Mouse (Mus musculus): ENCODE measurements at regions not wholly inside any gene's neighbourhood (a gene's known extent, or its start where the extent isn't known, plus 50 kb on each side); places are given as distances from the start of the nearest gene placed in this dataset.

DNA sequence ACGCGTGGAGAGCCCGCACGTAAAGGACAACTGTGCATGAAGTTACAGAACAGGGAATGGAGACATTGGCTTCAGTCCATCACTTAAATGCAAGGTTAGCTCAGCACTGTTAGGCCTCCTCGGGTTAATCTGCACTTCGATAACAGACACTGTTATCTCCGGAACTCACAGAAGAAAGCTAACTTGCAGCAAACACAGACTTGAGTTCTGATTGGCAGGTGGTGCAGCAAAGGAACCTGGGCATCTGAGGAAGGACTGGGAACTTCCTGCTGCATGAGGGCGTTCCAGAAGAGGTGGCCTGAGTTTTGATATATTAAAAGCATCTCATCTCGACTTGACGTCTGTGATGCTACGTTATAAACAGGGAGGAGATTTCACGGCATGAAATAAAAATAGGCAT, 620.3 kb upstream of the Cdh11 start:
- TF ChIP-seq CTCF (IDR thresholded peaks at IDR 0.05; ENCODE audit: low read depth, low read length) (no peak), POLR2A (IDR thresholded peaks at IDR 0.05; ENCODE audit: insufficient read depth, low read length) (no peak), EP300 (IDR thresholded peaks at IDR 0.05; ENCODE audit: insufficient read depth, low read depth, low read length) (no peak)
